Mouse (Mus musculus) ES-E14 (cell line): ENCODE measurements around the gene Macf1.
A peak's percentile ranks its signal among the peaks of the same experiment; 100 is the strongest.

Experiments used
- CHD2 ChIP-seq: IDR thresholded peaks from 2 replicates; pipeline ENCODE4 v1.6.1; 2014; ENCODE audit warnings: mild to moderate bottlenecking, low read depth, low read length, inconsistent platforms
- HCFC1 ChIP-seq: IDR thresholded peaks from 2 replicates; pipeline ENCODE4 v1.6.1; 2012; ENCODE audit warnings: low read length, inconsistent platforms, borderline replicate concordance; ENCODE audit not compliant: insufficient read depth
- MAFK ChIP-seq: IDR thresholded peaks from 2 replicates; pipeline ENCODE4 v1.6.1; 2014; ENCODE audit warnings: mild to moderate bottlenecking, low read depth, low read length, inconsistent platforms; ENCODE audit not compliant: insufficient read depth
- ZC3H11A ChIP-seq: IDR thresholded peaks from 2 replicates; pipeline ENCODE4 v1.6.1; 2012; ENCODE audit warnings: low read depth, mild to moderate bottlenecking, inconsistent platforms, low read length, borderline replicate concordance
- ZNF384 ChIP-seq: IDR thresholded peaks from 2 replicates; pipeline ENCODE4 v1.6.1; 2012; ENCODE audit warnings: low read depth, low read length, inconsistent platforms

DNA sequence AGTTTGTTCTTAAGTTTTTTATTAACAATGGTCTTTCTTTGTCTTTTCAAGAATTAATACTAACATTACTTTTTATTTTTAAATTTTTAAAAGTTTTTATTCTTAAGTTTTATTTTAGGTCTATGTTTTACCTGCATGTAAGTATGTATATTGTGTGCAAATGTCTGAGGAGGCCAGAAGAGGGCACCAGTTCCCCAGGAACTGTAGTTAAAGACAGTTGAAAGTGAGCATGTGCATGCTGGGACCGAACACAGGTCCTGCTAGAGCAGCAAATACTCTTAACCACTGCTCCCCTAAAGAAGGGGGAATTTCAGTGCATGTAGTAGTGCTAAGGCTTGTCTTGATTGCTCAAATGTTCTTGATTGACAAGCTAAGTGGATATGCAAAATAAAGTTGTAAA, 77.0 kb downstream of the Macf1 start:
- TF ChIP-seq HCFC1 (no peak), CHD2 (no peak), ZNF384 (0 out of 2 replicates have a peak, but pooled peaks have one; percentile 8), ZC3H11A (peak; percentile 95), MAFK (no peak)
